Mouse (Mus musculus) left cerebral cortex, adult 11 months (tissue): Measurements from ENCODE around the gene Npc2.

Source experiments
- DNase-seq: peaks from one replicate; pipeline ENCODE4 v3.0.0; 2022; ENCODE audit warnings: low spot score

Npc2 gene

GRCm38 (mm10) chr12:84727434-84727833 lies 45.5 kb downstream of the Npc2 start:
- no peak for DNase-seq

DNA sequence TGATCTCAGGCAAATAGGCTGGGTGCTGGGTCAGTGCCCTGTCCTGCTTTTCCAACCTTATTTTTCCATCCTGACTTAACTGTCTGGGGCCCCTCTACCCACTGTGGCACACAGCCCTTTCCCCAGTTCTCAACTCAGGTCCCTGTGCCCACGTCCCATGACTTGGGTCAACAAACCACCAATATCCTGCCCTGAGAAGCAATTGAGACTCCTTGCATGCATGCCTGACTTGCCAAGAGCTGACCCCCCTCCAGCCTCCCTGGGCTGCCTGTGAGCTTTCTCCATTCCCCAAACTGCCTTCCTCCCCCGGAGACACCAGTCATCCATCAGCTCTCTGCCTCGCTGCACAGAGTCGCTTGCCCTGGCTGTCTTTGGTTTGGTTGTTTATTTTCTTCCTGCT lies 46.0 kb downstream of the Npc2 start:
- no peak for DNase-seq

DNA sequence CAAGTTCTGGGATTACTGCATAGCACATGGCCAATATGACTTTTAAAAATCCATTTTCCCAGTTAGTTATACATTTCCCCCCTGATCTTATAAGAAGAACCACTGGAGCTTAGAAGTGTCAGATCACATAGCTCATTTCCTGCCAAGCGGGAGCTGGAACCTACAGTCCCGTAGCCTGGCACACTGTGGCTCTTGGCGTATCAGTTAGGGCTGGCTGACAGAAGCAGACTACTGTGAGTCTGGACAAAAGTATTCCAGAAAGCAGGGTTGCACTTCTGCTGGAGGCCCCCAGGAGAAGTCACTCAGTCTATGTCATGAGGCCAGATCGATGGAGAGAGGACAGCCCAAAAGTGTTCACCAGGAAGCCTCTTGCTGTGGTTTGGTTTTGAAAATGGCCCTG lies 46.6 kb downstream of the Npc2 start:
- no peak for DNase-seq

GRCm38 (mm10) chr12:84718462-84719244 lies 54.3 kb downstream of the Npc2 start:
- no peak for DNase-seq

DNA sequence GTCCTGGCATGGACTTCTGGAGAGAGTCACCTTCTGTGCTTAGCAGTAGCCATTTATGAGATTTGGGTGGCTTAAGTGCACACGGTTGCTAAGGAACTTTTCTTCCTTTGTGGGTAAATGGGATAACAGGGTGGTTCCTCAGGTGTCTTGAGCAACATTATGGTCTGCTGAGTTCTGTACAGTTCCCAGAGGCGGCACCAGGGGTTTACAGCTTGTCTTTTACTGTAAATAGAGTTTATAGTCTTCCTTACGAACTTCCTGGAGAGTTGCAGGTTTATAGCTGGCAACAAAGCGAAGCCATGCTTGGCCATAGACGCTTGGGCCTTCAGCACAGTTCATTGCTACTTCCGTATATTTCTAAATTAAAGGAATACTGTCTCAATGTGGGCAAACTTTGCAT lies 58.4 kb downstream of the Npc2 start:
- no peak for DNase-seq

- DNase-seq, result no peak
Observed at GRCm38 (mm10) chr12:84709842-84710439, 63.0 kb downstream of the Npc2 start.

DNA sequence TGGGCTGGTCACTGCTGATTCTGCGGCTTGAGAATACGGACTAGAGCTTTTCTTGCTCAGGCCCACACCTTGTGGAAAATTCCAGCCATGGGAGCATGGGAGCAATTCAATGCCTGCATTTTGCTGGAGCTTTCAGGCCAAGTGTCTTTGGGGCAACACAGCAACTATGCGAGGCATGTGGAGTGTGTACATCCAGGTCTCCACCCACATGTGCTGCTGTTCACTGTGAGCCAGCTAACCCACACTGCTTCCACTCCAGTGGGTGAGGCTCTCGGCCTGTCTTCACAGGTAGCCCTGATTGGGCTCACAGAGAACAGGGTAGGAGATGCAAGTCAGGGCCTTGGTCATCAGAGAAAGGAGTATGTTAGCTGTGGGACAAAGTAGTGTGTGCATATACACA lies 65.1 kb downstream of the Npc2 start:
- DNase-seq, result no peak

DNA sequence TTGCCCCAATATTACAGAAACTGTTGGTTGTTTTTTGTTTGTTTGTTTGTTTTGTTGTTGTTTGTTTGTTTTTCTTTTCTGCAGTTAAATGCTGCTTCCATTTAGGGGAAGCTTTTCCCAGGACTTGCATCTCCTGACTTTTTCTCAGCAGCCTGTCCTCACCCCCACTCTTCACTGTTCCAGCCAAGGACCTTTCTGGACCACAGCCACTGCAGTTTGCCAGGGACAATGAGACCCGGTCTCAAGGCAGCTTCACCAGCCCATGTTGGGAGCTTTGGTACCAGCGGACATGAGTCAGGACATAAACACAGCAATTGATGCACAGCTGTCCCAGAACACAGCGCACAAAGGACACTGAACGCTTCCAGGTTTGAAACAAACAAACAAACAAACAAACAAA lies 66.1 kb downstream of the Npc2 start:
- DNase-seq, result no peak
